Comparison of ENCODE assay signal across 8 mouse cellular contexts in genomic region chr11:61533571-61533970, GRCm38 (mm10). TPM values are rescaled to one million over a fixed set of nuclear protein-coding genes. Genes with fewer than 3 reads are reported as not detected.
A peak's percentile ranks its signal among the peaks of the same experiment; 100 is the strongest.
DNase-seq lines count a peak whose midpoint lies in the region; ATAC-seq and TF ChIP-seq lines count a peak whose summit lies in the region.

No protein-coding gene starts in this region.

- no peak overlapping the region for H3K9ac ChIP-seq in heart, embryonic 13.5 days

- no peak overlapping the region for H3K4me2 ChIP-seq in heart, embryonic 13.5 days

- peaks cover 33% of the 10 kb centered on the region for H3K4me1 ChIP-seq in heart, embryonic 13.5 days
- H3K4me1 ChIP-seq in thymus, adult 2 months (replicated peaks; ENCODE audit: control insufficient read depth, insufficient read depth, low read length): no peaks in the 10 kb centered on the region

- 69% methylated on average over 5 of the region's 5 CpGs for WGBS in heart, embryonic 13.5 days
- WGBS in thymus, adult 2 months: 93% methylated on average over 5 of the region's 5 CpGs

- peak overlapping the region; percentile 24; the same call in 1 of the 2 replicates for H3K27ac ChIP-seq in heart, embryonic 13.5 days (replicated peaks)
- H3K27ac ChIP-seq in thymus, adult 2 months (ENCODE audit: control insufficient read depth, insufficient read depth, low read length): no peak overlapping the region

- H3K4me3 ChIP-seq in heart, embryonic 13.5 days: no peak overlapping the region
- no peak overlapping the region for H3K4me3 ChIP-seq in thymus, adult 2 months (ENCODE audit: control insufficient read depth, insufficient read depth, low read length)

- ATAC-seq in heart, embryonic 13.5 days (ENCODE audit: extremely low read depth, insufficient number of reproducible peaks, low FRiP score, low TSS enrichment): no peak

- peaks cover 50% of the 10 kb centered on the region for H3K36me3 ChIP-seq in heart, embryonic 13.5 days
- H3K36me3 ChIP-seq in thymus, adult 2 months (ENCODE audit: control insufficient read depth, insufficient read depth, low read length): no peaks in the 10 kb centered on the region

- no peak for TF ChIP-seq POLR2A in thymus, adult 2 months (IDR thresholded peaks at IDR 0.05; ENCODE audit: control insufficient read depth, extremely low read depth, insufficient read depth, low read length, poor library complexity)

- H3K27me3 ChIP-seq in heart, embryonic 13.5 days (replicated peaks): no peaks in the 10 kb centered on the region
- no peaks in the 10 kb centered on the region for H3K27me3 ChIP-seq in thymus, adult 2 months (ENCODE audit: control insufficient read depth, insufficient read depth, low read length)

- no peaks in the 10 kb centered on the region for H3K9me3 ChIP-seq in heart, embryonic 13.5 days

- peak; percentile 28 for DNase-seq in gastrocnemius, adult 18-20 months (ENCODE audit: low spot score)
- no peak for DNase-seq in gastrocnemius, postnatal 10 days
- DNase-seq in adrenal gland, adult 8-10 months: peak; percentile 33
- DNase-seq in lung, adult 18-20 months: peak; percentile 71 to 76
- no peak for DNase-seq in c-Kit-positive CD71-positive TER-119-positive erythroid progenitor cells, embryonic 14.5 days (ENCODE audit: low spot score)
- DNase-seq in T-cell, adult 2 months (ENCODE audit: low spot score): no peak
- no peak for DNase-seq in thymus, adult 2 months

- TF ChIP-seq CTCF in thymus, adult 2 months (IDR thresholded peaks at IDR 0.05; ENCODE audit: borderline replicate concordance, control insufficient read depth, extremely low read depth, insufficient read depth, low read length, poor library complexity): no peak

RNA-seq across cellular contexts. Expression of gene B9d1, which starts 28.6 kb away (rescaled TPM):
- 1 to 10 TPM; 3.8 to 4.0 TPM for total RNA-seq in gastrocnemius, adult 18-20 months (2021)
- total RNA-seq in gastrocnemius, postnatal 10 days (2021): 1 to 10 TPM; 5.9 to 9.7 TPM
- 10 to 100 TPM; 16.5 to 31.6 (median 25.2) TPM for total RNA-seq in adrenal gland, adult 8-10 months (2022)
- polyA plus RNA-seq in heart, embryonic 13.5 days (2015; fragmentation: Nextera tagmentation; extraction: Ambion mirVana): 13.6 and 14.2 TPM in 2 replicates
- polyA plus RNA-seq in thymus, adult 2 months (2012; rRNA removed): 11.6 and 16.0 TPM in 2 replicates

RNA-seq across cellular contexts. Expression of gene Mapk7, which starts 39.4 kb away (rescaled TPM):
- 1 to 10 TPM; 3.5 to 4.1 TPM for total RNA-seq in gastrocnemius, adult 18-20 months (2021)
- total RNA-seq in gastrocnemius, postnatal 10 days (2021): 10 to 100 TPM in 1 of 2 experiments, 1 to 10 TPM in 1; 8.4 to 12.9 TPM
- 10 to 100 TPM; 15.2 to 22.1 (median 20.4) TPM for total RNA-seq in adrenal gland, adult 8-10 months (2022)
- 28.8 and 29.6 TPM in 2 replicates for polyA plus RNA-seq in heart, embryonic 13.5 days (2015; fragmentation: Nextera tagmentation; extraction: Ambion mirVana)
- polyA plus RNA-seq in thymus, adult 2 months (2012; rRNA removed): 63.8 and 71.8 TPM in 2 replicates

RNA-seq across cellular contexts. Expression of gene Epn2, which starts 45.9 kb away (rescaled TPM):
- 10 to 100 TPM; 23.2 to 25.1 TPM for total RNA-seq in gastrocnemius, adult 18-20 months (2021)
- total RNA-seq in gastrocnemius, postnatal 10 days (2021): 10 to 100 TPM; 25.0 to 29.2 TPM
- 10 to 100 TPM; 27.6 to 47.1 (median 35.7) TPM for total RNA-seq in adrenal gland, adult 8-10 months (2022)
- 19.8 and 20.5 TPM in 2 replicates for polyA plus RNA-seq in heart, embryonic 13.5 days (2015; fragmentation: Nextera tagmentation; extraction: Ambion mirVana)
- polyA plus RNA-seq in thymus, adult 2 months (2012; rRNA removed): 5.7 and 7.3 TPM in 2 replicates

RNA-seq across cellular contexts. Expression of gene Mfap4, which starts 48.3 kb away (rescaled TPM):
- 1 to 10 TPM; 6.5 to 7.4 TPM for total RNA-seq in gastrocnemius, adult 18-20 months (2021)
- total RNA-seq in gastrocnemius, postnatal 10 days (2021): 100 to 1,000 TPM; 245 to 288 TPM
- 1 to 10 TPM; 3.4 to 5.8 (median 4.9) TPM for total RNA-seq in adrenal gland, adult 8-10 months (2022)
- polyA plus RNA-seq in heart, embryonic 13.5 days (2015; fragmentation: Nextera tagmentation; extraction: Ambion mirVana): 114 and 126 TPM in 2 replicates
- polyA plus RNA-seq in thymus, adult 2 months (2012; rRNA removed): 20.0 and 21.9 TPM in 2 replicates

Comparison
In these comparisons a context has a peak if more than half of its experiments do, and no peak if none do; other contexts are left out.
1. DNase-seq: peak in gastrocnemius, adult 18-20 months (single experiment), adrenal gland, adult 8-10 months (single experiment) and lung, adult 18-20 months (2 of 2); none in gastrocnemius, postnatal 10 days (single experiment), c-Kit-positive CD71-positive TER-119-positive erythroid progenitor cells, embryonic 14.5 days (single experiment), T-cell, adult 2 months (single experiment) and thymus, adult 2 months (single experiment).